Mouse (Mus musculus) forebrain, postnatal 0 days (tissue): ENCODE measurements around the gene Gm20708. TPM values are rescaled to one million over a fixed set of nuclear protein-coding genes. Genes with fewer than 3 reads are reported as not detected.

Experiments
- ATAC-seq: fragments of 200-750 bp; cut with Nextera tagmentation; 2 replicates; pipeline ENCODE4 v1.8.0; 2017; ENCODE audit warnings: mild to moderate bottlenecking, moderate library complexity
- DNase-seq: peaks from one replicate; pipeline ENCODE4 v3.0.0-alpha.2; 2015
- H3K27ac ChIP-seq: fragments of 300-500 bp; sonication (generic); 2 replicates; pipeline ENCODE4 v1.5.1; 2014; ENCODE audit warnings: low read depth, mild to moderate bottlenecking, antibody characterized with exemption, low read length, moderate library complexity, mixed read lengths
- H3K27me3 ChIP-seq: fragments of 300-500 bp; sonication (generic); 2 replicates; pipeline ENCODE4 v1.6.1; 2014; ENCODE audit warnings: mild to moderate bottlenecking, low read length, mixed read lengths; ENCODE audit not compliant: insufficient read depth
- H3K36me3 ChIP-seq: fragments of 300-500 bp; sonication (generic); 2 replicates; pipeline ENCODE4 v1.6.1; 2014; ENCODE audit warnings: mild to moderate bottlenecking, moderate library complexity; ENCODE audit not compliant: insufficient read depth
- H3K4me1 ChIP-seq: fragments of 300-500 bp; sonication (generic); 2 replicates; pipeline ENCODE4 v1.6.1; 2014; ENCODE audit warnings: antibody characterized with exemption; ENCODE audit not compliant: insufficient read depth
- H3K4me2 ChIP-seq: fragments of 300-500 bp; sonication (generic); 2 replicates; pipeline ENCODE4 v1.6.1; 2014; ENCODE audit warnings: low read depth, mild to moderate bottlenecking, moderate library complexity
- H3K4me3 ChIP-seq: fragments of 300-500 bp; sonication (generic); 2 replicates; pipeline ENCODE4 v1.5.1; 2014; ENCODE audit warnings: low read depth, low read length, mixed read lengths
- H3K9ac ChIP-seq: fragments of 300-500 bp; sonication (generic); 2 replicates; pipeline ENCODE4 v1.6.1; 2014; ENCODE audit warnings: mild to moderate bottlenecking
- H3K9me3 ChIP-seq: fragments of 300-500 bp; sonication (generic); 2 replicates; pipeline ENCODE4 v1.6.1; 2016; ENCODE audit warnings: low read length
- CTCF ChIP-seq: sonication (generic); IDR thresholded peaks from 2 replicates; pipeline ENCODE4 v1.5.1; 2016; ENCODE audit warnings: antibody characterized with exemption, control low read depth, low read depth
- WGBS: fragments of 180-500 bp; shearing (Covaris S2); extraction: QIAGEN DNeasy Blood & Tissue Kit; methylation state at CpG from one replicate; pipeline ENCODE4 v1.1.7; 2014; 5-methylcytosine and 5-hydroxymethylcytosine counted together
- polyA plus RNA-seq: library from polyadenylated mRNA; unstranded; fragments of >200 nt; fragmentation: Nextera tagmentation; extraction: Ambion mirVana; gene quantifications from 2 replicates; pipeline ENCODE4 v1.2.1, GENCODE M21; 2015
- total RNA-seq: library from RNA; depleted of rRNA; stranded (reverse); fragments of >200 nt; gene quantifications from 2 replicates; pipeline ENCODE4 v1.2.3, GENCODE M21; 2014

The Gm20708 gene
- total and polyA plus RNA-seq, 2 experiments from 2014 or later, result 1.1 to 2.0 TPM

DNA sequence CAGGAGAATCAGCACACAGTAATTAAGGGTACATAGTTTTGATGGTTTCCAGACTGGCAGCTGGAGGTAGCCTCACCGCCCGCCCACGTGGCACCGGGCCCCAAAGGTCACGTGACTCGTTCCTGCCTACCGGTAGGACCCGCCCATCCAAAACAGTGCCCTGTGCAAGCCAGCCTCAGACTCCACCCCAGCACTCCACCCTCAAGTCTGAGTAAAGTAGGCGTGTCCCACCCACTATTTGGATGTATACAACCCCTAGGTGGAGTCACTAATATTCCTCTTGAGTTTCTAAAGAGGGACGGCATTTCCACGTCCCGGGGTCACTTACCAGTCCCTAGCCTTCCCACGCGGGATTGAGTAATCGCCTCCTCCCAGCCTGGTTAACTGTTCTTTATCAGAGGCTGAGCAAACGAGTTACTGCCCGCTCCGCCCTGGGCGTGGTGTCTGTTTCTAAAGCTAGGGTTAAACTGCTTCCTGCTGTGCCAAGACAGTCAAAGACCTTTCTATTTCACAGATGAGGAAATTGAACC is 28.8 kb upstream of the Gm20708 start:
- Histone ChIP-seq H3K27me3 (peaks cover 17% of the 10 kb centered on the region; the same call in 1 of the 2 replicates), H3K9ac (no peak overlapping the region), H3K4me2 (peak overlapping the region; percentile 41), H3K9me3 (no peaks in the 10 kb centered on the region), H3K4me3 (peak overlapping the region; percentile 17), H3K4me1 (peaks cover 7% of the 10 kb centered on the region; the same call in 1 of the 2 replicates), H3K27ac (peak overlapping the region; percentile 59; the same call in 1 of the 2 replicates), H3K36me3 (no peaks in the 10 kb centered on the region)
- DNase-seq (no peak), ATAC-seq (no peak)
- TF ChIP-seq CTCF, result no peak
- 4% methylated on average over 19 of the region's 19 CpGs for WGBS

- H3K27me3 ChIP-seq, result peaks cover 17% of the 10 kb centered on the region; the same call in 1 of the 2 replicates
- no peaks in the 10 kb centered on the region for H3K36me3 ChIP-seq
- H3K9me3 ChIP-seq, result no peaks in the 10 kb centered on the region
- DNase-seq, result no peak
- no peak for ATAC-seq
- H3K4me1 ChIP-seq, result peaks cover 7% of the 10 kb centered on the region; the same call in 1 of the 2 replicates
- H3K4me2 ChIP-seq, result no peak overlapping the region; the same call in 1 of the 2 replicates
- H3K4me3 ChIP-seq, result no peak overlapping the region
- 26% methylated on average over 18 of the region's 18 CpGs for WGBS
- no peak overlapping the region for H3K27ac ChIP-seq
- no peak overlapping the region for H3K9ac ChIP-seq
- no peak for TF ChIP-seq CTCF
Measured at GRCm38 (mm10) chr11:117781199-117781821, 28.2 kb upstream of the Gm20708 start.

GRCm38 (mm10) chr11:117781993-117782704 is 27.3 kb upstream of the Gm20708 start, which contains the start of the genes Tmc8 and Tmc6:
Tmc8 (plus strand) TSS chr11:117782076.
Tmc6 (minus strand) TSS chr11:117782198.
- H3K9ac ChIP-seq, result peak within 1 kb of the TSS; percentile 29; the same call in 1 of the 2 replicates
- no peak for TF ChIP-seq CTCF
- H3K36me3 ChIP-seq, result no peaks in the 10 kb centered on the region
- H3K9me3 ChIP-seq, result no peaks in the 10 kb centered on the region
- H3K27me3 ChIP-seq, result peaks cover 17% of the 10 kb centered on the region; the same call in 1 of the 2 replicates
- H3K4me3 ChIP-seq, result peak within 1 kb of the TSS; percentile 27
- H3K4me2 ChIP-seq, result peak within 1 kb of the TSS; percentile 57
- H3K4me1 ChIP-seq, result peaks cover 7% of the 10 kb centered on the region; the same call in 1 of the 2 replicates
- 51% methylated on average over 24 of the region's 24 CpGs for WGBS
- ATAC-seq, result no peak
- DNase-seq, result no peak
- no peak within 1 kb of the TSS for H3K27ac ChIP-seq

- H3K36me3 ChIP-seq, result no peaks in the 10 kb centered on the region
- no peaks in the 10 kb centered on the region for H3K9me3 ChIP-seq
- no peak overlapping the region for H3K27ac ChIP-seq
- H3K4me3 ChIP-seq, result peak overlapping the region; percentile 27
- DNase-seq, result no peak
- peaks cover 17% of the 10 kb centered on the region; the same call in 1 of the 2 replicates for H3K27me3 ChIP-seq
- H3K4me2 ChIP-seq, result peak overlapping the region; percentile 57
- H3K9ac ChIP-seq, result peak overlapping the region; percentile 29; the same call in 1 of the 2 replicates
- H3K4me1 ChIP-seq, result peaks cover 7% of the 10 kb centered on the region; the same call in 1 of the 2 replicates
- WGBS, result 45% methylated on average over 9 of the region's 9 CpGs
- no peak for ATAC-seq
- TF ChIP-seq CTCF, result no peak
Measured at GRCm38 (mm10) chr11:117782705-117783034, 26.8 kb upstream of the Gm20708 start.

GRCm38 (mm10) chr11:117783089-117783488 is 26.4 kb upstream of the Gm20708 start:
- H3K27me3 ChIP-seq, result peaks cover 17% of the 10 kb centered on the region; the same call in 1 of the 2 replicates
- H3K9me3 ChIP-seq, result no peaks in the 10 kb centered on the region
- H3K9ac ChIP-seq, result peak overlapping the region; percentile 29; the same call in 1 of the 2 replicates
- 3% methylated on average over 31 of the region's 31 CpGs for WGBS
- peak overlapping the region; percentile 27 for H3K4me3 ChIP-seq
- H3K4me2 ChIP-seq, result peak overlapping the region; percentile 57
- H3K36me3 ChIP-seq, result no peaks in the 10 kb centered on the region
- H3K4me1 ChIP-seq, result peaks cover 7% of the 10 kb centered on the region; the same call in 1 of the 2 replicates
- no peak overlapping the region for H3K27ac ChIP-seq
- DNase-seq, result peak; percentile 81
- ATAC-seq, result peak; percentile 71
- peak; percentile 68 for TF ChIP-seq CTCF

DNA sequence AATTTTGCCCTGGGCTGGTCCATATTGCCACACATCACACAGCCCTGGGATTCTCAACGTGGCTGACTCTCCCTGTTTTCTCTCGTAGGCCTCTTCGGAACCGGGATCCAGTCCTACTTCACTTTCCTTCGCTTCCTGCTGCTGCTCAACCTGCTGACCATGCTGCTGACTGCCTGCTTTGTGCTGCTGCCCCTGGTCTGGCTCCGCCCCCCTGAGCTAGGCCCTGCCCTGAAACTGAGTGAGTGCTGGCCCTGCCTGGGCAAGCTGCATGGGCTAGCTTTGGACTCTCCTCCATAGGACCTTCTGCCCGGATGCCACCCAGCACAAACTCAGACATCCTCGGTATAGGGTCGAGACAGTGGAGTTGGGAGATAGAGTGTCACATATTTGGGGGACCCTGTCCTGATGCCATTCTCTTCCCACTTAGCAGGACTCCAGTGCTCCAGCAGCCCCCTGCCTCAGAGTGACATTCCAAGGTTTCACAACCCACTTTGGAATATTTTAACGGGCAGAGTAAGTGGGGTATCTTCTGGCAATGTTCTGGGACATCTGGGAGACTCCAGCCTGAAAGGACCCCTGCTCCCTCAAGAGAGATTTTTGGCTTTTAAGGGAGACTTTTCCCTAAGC is 25.7 kb upstream of the Gm20708 start:
- no peak for DNase-seq
- H3K36me3 ChIP-seq, result no peaks in the 10 kb centered on the region
- H3K9ac ChIP-seq, result no peak overlapping the region
- TF ChIP-seq CTCF, result no peak
- no peak for ATAC-seq
- H3K4me2 ChIP-seq, result peak overlapping the region; percentile 57; the same call in 1 of the 2 replicates
- no peak overlapping the region for H3K27ac ChIP-seq
- H3K4me1 ChIP-seq, result peaks cover 7% of the 10 kb centered on the region; the same call in 1 of the 2 replicates
- peaks cover 17% of the 10 kb centered on the region; the same call in 1 of the 2 replicates for H3K27me3 ChIP-seq
- H3K9me3 ChIP-seq, result no peaks in the 10 kb centered on the region
- no peak overlapping the region for H3K4me3 ChIP-seq
- 40% methylated on average over 10 of the region's 10 CpGs for WGBS
